Mouse (Mus musculus): Measurements from ENCODE around the gene Tfb2m. TPM values are rescaled to one million over a fixed set of nuclear protein-coding genes. Genes with fewer than 3 reads are reported as not detected.

Gene Tfb2m
- total RNA-seq, 2 experiments from 2014 or later, result 27.0 to 33.1 TPM

GRCm38 (mm10) chr1:179559446-179560194, 13.6 kb upstream of the Tfb2m start:
- DNase-seq (ENCODE audit: low spot score in 2 of 2), result no peak

- DNase-seq (ENCODE audit: low spot score in 2 of 2), result no peak
These were observed 10.9 kb upstream of the Tfb2m start for GRCm38 (mm10) chr1:179556921-179557320.

- DNase-seq (ENCODE audit: low spot score in 2 of 2), result no peak
These were observed 7.9 kb upstream of the Tfb2m start for GRCm38 (mm10) chr1:179553949-179554347.

DNA sequence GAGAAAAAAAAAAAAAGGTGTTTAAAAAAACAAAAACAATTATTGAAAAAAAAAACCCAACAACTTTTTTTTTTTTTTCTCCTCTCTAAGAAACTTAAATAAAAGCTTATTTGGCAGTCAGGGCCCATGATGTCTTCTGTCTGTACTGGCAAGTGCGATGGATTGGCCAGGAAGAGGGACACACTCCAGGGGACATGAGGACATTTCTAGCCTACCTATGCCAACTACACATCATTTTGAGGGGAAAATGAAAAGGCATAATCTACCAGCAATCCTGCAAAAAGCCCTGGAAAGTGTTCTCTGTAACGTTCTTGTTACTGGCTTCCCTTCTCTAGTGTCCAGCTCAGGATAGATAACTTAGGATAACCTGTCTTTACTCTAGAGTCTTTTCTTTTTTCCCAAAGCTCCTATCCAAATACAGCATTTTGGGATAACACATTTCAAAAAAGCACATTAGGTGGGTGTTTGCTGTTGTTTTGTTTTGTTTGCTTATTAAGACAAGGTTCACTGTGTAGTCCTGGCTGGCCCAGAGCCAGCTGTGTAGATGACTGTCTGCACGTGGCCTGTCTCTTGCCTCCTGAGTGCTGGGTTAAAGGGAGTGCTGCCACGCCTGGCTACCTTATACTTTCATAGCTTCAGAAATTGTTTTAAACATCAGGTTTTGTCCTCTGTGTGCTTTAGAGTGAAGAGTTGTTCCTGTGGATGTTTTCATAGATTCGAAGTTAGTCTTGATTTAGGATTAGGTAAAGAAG, 7.3 kb upstream of the Tfb2m start:
- no peak for DNase-seq (ENCODE audit: low spot score in 2 of 2)

DNA sequence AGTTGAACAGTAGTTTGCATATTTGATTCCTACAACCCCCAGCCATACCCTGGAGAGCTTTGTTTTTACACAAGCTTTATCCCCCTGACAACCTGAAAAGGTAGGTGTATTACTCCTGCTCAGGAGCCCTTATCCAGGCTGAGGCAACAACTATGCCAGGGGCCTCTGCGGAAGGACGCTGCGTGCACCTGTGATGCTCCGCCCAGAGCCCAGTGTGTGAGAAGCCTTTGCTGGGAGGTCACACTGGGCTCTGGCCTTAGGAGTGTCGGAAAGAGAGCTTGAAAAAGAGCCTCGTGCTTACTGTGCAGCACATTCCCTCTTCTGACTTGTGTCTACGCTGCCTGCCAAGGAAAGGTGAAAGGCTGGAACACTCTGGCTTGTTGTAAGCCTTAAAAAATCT, 6.7 kb upstream of the Tfb2m start:
- DNase-seq (ENCODE audit: low spot score in 2 of 2), result no peak

- DNase-seq (ENCODE audit: low spot score in 2 of 2), result no peak
These were observed 5.9 kb upstream of the Tfb2m start for GRCm38 (mm10) chr1:179551921-179552320.

GRCm38 (mm10) chr1:179551336-179551735, 5.3 kb upstream of the Tfb2m start:
- DNase-seq (ENCODE audit: low spot score in 2 of 2), result no peak

GRCm38 (mm10) chr1:179548996-179549752, 3.1 kb upstream of the Tfb2m start:
- no peak for DNase-seq (ENCODE audit: low spot score in 2 of 2)

DNA sequence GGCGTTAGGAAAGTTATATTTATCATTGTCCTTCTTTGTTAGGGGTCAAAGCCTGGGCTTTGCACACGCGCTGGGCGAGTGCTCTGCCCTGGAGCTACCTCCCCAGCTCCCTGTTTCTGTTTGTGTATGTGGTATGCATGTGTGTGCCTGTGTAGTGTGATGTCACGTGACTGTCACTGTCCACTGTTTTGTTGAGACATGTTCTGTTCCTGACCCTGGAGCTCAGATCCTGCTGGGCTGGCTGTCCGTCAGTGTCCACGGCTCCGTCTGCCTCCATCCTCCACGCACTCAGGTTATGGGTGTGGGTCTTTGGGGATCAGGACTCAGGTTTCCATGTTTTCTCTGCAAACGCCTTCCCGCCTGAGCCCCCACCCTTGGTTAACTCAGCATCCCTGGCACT, 2.2 kb upstream of the Tfb2m start:
- no peak for DNase-seq (ENCODE audit: low spot score in 2 of 2)

DNA sequence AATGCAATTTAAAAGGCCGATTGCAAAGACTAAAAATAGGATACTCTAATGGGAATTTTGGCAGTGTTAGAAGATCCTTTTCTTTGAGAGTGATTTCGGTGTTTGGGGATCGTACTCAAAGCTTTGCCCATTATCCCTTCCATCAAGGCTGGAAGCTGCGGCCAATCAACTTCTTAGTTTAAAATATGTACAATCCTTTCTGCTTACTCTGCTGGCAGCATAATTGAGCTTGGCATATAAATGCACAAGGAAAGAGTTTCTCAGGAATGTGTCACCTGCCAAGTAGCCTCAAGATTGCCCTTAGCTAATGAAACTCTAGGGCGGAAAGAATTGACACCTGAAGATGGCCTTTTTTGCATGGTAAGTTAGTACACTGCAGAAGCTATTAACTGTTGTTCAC, 1.1 kb upstream of the Tfb2m start:
- DNase-seq (ENCODE audit: low spot score in 2 of 2), result no peak

GRCm38 (mm10) chr1:179546551-179546917, 467 bp upstream of the Tfb2m start:
- DNase-seq (ENCODE audit: low spot score in 2 of 2), result no peak

DNA sequence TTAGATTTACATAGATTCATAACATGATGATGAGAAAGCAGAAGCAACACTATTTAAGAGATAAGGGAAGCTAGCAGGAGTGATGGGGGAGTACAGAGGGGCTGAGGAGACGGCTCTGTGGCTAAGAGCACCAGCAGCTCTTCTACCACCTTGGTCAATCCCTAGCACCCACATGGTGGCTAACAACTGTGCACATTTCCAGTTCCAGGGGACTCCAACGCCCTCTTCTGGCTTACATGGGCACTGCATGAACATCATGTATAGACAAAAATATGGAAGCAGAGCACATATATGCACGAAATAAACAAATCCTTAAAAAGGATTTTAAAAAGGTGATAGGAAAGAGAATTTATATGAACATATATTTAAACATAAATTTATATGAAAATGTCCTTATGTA, 4.6 kb downstream of the Tfb2m start:
- DNase-seq (ENCODE audit: low spot score in 2 of 2), result no peak

GRCm38 (mm10) chr1:179539887-179540286, 6.2 kb downstream of the Tfb2m start:
- DNase-seq (ENCODE audit: low spot score in 2 of 2), result no peak

- no peak for DNase-seq (ENCODE audit: low spot score in 2 of 2)
These were observed 7.0 kb downstream of the Tfb2m start for GRCm38 (mm10) chr1:179539054-179539453.

- no peak for DNase-seq (ENCODE audit: low spot score in 2 of 2)
These were observed 26.2 kb downstream of the Tfb2m start for GRCm38 (mm10) chr1:179519901-179520300.

- peak; percentile 60 to 63 for DNase-seq (ENCODE audit: low spot score in 2 of 2)
These were observed 28.2 kb downstream of the Tfb2m start, which contains the start of gene Smyd3 for GRCm38 (mm10) chr1:179517713-179518465. Smyd3 (minus strand) TSS chr1:179518041.

DNA sequence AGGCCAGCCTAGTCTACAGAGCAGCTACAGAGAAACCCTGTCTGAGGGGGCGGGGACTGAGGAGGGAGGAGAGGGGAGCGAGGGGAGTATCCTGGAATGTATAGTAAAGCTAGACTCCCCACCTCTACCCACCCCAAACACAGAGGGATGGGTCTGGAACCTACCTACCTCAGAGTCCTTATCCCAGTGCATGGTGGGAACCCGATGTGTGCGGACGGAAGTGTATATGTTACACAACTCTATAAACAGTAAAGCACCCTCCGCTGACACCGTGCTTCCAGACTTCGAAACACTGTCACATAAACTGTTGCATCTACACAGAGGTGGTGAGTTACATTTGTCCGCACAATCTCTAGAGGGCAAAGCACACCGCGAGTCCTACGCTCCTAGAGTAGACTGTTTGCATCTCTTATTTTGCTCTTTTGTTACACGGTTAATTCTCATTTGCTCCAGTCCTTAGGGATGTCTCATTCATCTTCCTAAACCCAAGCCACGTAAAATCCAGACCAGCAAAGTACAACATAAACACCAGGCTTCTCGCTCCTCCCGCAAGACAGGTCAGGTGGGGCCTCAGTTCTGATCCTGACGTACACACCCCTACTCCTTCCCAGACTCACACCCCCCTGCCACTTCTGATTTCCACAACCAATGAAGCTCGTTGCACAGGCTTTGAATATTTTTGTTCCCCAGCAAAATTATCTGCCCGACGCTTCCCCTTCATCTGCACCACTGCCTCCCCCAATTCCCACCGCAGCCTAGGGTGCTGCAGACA, 28.9 kb downstream of the Tfb2m start:
- no peak for DNase-seq (ENCODE audit: low spot score in 2 of 2)

GRCm38 (mm10) chr1:179511895-179512294, 34.2 kb downstream of the Tfb2m start:
- DNase-seq (ENCODE audit: low spot score in 2 of 2), result no peak

DNA sequence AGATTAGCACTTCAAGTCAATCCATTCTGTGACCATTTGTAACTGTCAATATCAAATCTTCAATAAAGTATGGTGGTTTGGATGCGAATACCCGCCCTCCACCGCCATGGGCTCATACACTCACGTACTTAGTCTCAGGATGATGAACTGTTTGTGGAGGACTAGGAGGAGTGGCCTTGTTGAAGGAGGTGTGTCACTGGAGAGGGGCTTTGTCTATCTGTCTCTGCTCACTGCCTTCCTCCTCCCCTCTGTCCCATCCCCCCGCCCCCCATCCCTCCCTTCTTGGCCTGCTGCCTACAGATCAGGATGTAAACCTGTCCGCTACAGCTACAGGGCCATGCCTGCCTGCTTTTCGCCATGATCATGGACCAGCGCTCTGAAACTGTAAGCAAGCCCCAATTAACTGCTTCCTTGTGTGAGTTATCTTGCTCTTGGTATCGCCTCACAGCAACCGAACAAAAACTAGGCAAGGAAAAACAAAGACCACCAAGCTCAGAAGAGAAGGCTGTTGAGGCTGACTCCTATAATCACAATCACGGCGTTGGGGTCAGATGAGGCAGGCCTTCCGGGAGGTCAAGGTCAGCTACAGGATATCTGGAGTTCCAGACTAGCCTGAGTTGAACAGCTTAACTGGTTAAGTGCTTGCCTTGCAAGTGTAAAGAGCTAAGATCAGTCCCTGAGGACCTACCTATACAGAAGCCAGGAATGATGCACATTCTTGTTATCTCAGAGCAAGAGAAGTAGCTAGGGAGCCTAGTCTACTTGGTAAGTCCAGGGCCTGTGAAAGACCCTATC, 35.3 kb downstream of the Tfb2m start:
- DNase-seq (ENCODE audit: low spot score in 2 of 2), result no peak
